Mouse (Mus musculus) forebrain, postnatal 0 days (tissue): ENCODE measurements at regions not wholly inside any gene's neighbourhood (a gene's known extent, or its start where the extent isn't known, plus 50 kb on each side); places are given as distances from the start of the nearest gene placed in this dataset.

ENCODE experiments used
- ATAC-seq: fragments of 200-750 bp; cut with Nextera tagmentation; 2 replicates; pipeline ENCODE4 v1.8.0; 2017; ENCODE audit warnings: mild to moderate bottlenecking, moderate library complexity
- DNase-seq: peaks from one replicate; pipeline ENCODE4 v3.0.0-alpha.2; 2015
- H3K27ac ChIP-seq: fragments of 300-500 bp; sonication (generic); 2 replicates; pipeline ENCODE4 v1.5.1; 2014; ENCODE audit warnings: low read depth, mild to moderate bottlenecking, antibody characterized with exemption, low read length, moderate library complexity, mixed read lengths
- H3K27me3 ChIP-seq: fragments of 300-500 bp; sonication (generic); 2 replicates; pipeline ENCODE4 v1.6.1; 2014; ENCODE audit warnings: mild to moderate bottlenecking, low read length, mixed read lengths; ENCODE audit not compliant: insufficient read depth
- H3K36me3 ChIP-seq: fragments of 300-500 bp; sonication (generic); 2 replicates; pipeline ENCODE4 v1.6.1; 2014; ENCODE audit warnings: mild to moderate bottlenecking, moderate library complexity; ENCODE audit not compliant: insufficient read depth
- H3K4me1 ChIP-seq: fragments of 300-500 bp; sonication (generic); 2 replicates; pipeline ENCODE4 v1.6.1; 2014; ENCODE audit warnings: antibody characterized with exemption; ENCODE audit not compliant: insufficient read depth
- H3K4me2 ChIP-seq: fragments of 300-500 bp; sonication (generic); 2 replicates; pipeline ENCODE4 v1.6.1; 2014; ENCODE audit warnings: low read depth, mild to moderate bottlenecking, moderate library complexity
- H3K4me3 ChIP-seq: fragments of 300-500 bp; sonication (generic); 2 replicates; pipeline ENCODE4 v1.5.1; 2014; ENCODE audit warnings: low read depth, low read length, mixed read lengths
- H3K9ac ChIP-seq: fragments of 300-500 bp; sonication (generic); 2 replicates; pipeline ENCODE4 v1.6.1; 2014; ENCODE audit warnings: mild to moderate bottlenecking
- H3K9me3 ChIP-seq: fragments of 300-500 bp; sonication (generic); 2 replicates; pipeline ENCODE4 v1.6.1; 2016; ENCODE audit warnings: low read length
- CTCF ChIP-seq: sonication (generic); IDR thresholded peaks from 2 replicates; pipeline ENCODE4 v1.5.1; 2016; ENCODE audit warnings: antibody characterized with exemption, control low read depth, low read depth
- WGBS: fragments of 180-500 bp; shearing (Covaris S2); extraction: QIAGEN DNeasy Blood & Tissue Kit; methylation state at CpG from one replicate; pipeline ENCODE4 v1.1.7; 2014; 5-methylcytosine and 5-hydroxymethylcytosine counted together

DNA sequence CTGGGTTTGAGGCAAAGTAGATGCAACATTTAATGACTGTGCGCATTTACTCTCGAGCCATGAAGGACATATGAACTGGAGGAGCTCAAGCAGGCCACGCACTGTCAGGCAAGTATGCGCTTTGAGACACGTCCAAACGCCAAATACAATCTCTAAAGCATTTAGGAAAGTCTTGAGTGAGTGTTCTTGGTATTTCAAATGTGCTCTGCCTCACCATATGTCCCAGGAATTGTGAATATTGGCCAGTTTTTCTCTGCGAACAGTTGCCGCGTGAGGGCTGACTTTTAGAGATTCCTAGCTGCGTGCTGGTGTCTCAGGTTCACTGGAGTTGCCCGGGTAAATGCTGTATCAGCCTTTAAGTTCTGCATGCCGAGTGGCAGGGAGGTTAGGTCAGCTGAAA lies 498.4 kb downstream of the Etnk1 start:
- Histone ChIP-seq H3K4me2 (no peak overlapping the region), H3K27me3 (no peaks in the 10 kb centered on the region), H3K27ac (0 out of 2 replicates have a peak overlapping the region, but pooled peaks have one; percentile 15), H3K36me3 (no peaks in the 10 kb centered on the region), H3K4me1 (no peaks in the 10 kb centered on the region; the same call in 1 of the 2 replicates), H3K9ac (no peak overlapping the region), H3K9me3 (no peaks in the 10 kb centered on the region), H3K4me3 (no peak overlapping the region)
- DNase-seq (peak; percentile 39), ATAC-seq (peak; percentile 34; the same call in 1 of the 2 replicates)
- 67% methylated on average over 12 of the region's 12 CpGs for WGBS
- TF ChIP-seq CTCF, result no peak

DNA sequence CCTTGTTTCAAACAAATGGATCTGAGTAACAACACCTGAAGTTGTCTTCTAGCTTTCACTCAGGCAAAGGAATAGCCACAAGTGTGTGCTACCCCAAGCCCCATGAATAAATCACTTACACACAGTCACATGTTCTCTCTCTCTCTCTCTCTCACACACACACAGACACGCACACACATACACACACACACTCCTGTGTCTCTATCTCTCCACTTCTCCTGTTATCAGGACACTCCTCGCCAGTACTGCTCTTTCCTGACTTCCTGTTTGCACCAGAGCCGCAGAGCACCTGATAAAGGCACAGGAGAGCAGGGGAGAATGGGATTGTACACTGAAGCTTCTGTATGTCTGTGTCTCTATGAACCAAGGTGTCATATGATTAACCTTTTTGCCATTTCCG lies 501.5 kb downstream of the Etnk1 start:
- ATAC-seq, result no peak
- DNase-seq, result no peak
- 83% methylated on average over 4 of the region's 4 CpGs for WGBS
- H3K4me1 ChIP-seq, result no peaks in the 10 kb centered on the region; the same call in 1 of the 2 replicates
- no peak overlapping the region for H3K27ac ChIP-seq
- H3K27me3 ChIP-seq, result no peaks in the 10 kb centered on the region
- H3K36me3 ChIP-seq, result no peaks in the 10 kb centered on the region
- H3K4me2 ChIP-seq, result no peak overlapping the region
- no peak overlapping the region for H3K4me3 ChIP-seq
- H3K9ac ChIP-seq, result no peak overlapping the region
- no peak for TF ChIP-seq CTCF
- no peaks in the 10 kb centered on the region for H3K9me3 ChIP-seq

GRCm38 (mm10) chr6:143669446-143670130 lies 502.6 kb downstream of the Etnk1 start:
- Histone ChIP-seq H3K4me3 (no peak overlapping the region), H3K9ac (no peak overlapping the region), H3K4me1 (no peaks in the 10 kb centered on the region; the same call in 1 of the 2 replicates), H3K9me3 (no peaks in the 10 kb centered on the region), H3K27me3 (no peaks in the 10 kb centered on the region), H3K27ac (no peak overlapping the region), H3K4me2 (no peak overlapping the region), H3K36me3 (no peaks in the 10 kb centered on the region)
- 81% methylated on average over 3 of the region's 3 CpGs for WGBS
- TF ChIP-seq CTCF, result no peak
- DNase-seq (no peak), ATAC-seq (no peak)

GRCm38 (mm10) chr6:143690131-143690530 lies 523.1 kb downstream of the Etnk1 start:
- WGBS, result 94% methylated on average over 9 of the region's 9 CpGs
- Histone ChIP-seq H3K4me3 (no peak overlapping the region), H3K9me3 (no peaks in the 10 kb centered on the region), H3K36me3 (no peaks in the 10 kb centered on the region), H3K27ac (no peak overlapping the region), H3K27me3 (no peaks in the 10 kb centered on the region), H3K9ac (no peak overlapping the region), H3K4me2 (no peak overlapping the region), H3K4me1 (no peaks in the 10 kb centered on the region)
- DNase-seq (no peak), ATAC-seq (0 out of 2 replicates have a peak, but pooled peaks have one; percentile 18)
- no peak for TF ChIP-seq CTCF

GRCm38 (mm10) chr6:143690866-143691265 lies 523.8 kb downstream of the Etnk1 start:
- DNase-seq, result no peak
- Histone ChIP-seq H3K4me3 (no peak overlapping the region), H3K9ac (no peak overlapping the region), H3K4me1 (no peaks in the 10 kb centered on the region), H3K27ac (no peak overlapping the region), H3K4me2 (no peak overlapping the region), H3K9me3 (no peaks in the 10 kb centered on the region), H3K36me3 (no peaks in the 10 kb centered on the region), H3K27me3 (no peaks in the 10 kb centered on the region)
- ATAC-seq, result no peak
- TF ChIP-seq CTCF, result no peak
- 31% methylated on average over 6 of the region's 6 CpGs for WGBS

DNA sequence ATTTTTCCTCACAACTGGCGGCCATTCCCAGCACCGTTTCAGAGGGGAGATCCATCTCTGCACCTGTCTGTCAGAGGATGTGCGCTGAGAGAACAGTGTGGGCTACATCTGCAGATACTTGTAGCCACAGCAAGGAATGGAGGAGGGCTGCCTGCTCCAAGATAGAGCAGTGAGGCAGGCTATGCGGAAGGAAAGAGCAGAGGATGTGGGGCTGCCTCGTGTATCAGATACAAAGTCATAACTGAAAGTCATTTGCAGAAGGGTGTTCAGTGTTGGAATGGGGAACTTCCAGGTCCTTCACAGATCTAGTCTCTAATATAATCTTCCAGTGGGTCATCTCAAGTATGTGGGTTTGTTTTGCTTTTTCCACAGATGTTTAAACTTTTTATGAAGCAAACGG lies 531.0 kb downstream of the Etnk1 start:
- H3K9me3 ChIP-seq, result no peaks in the 10 kb centered on the region
- no peak overlapping the region for H3K4me3 ChIP-seq
- DNase-seq (no peak), ATAC-seq (no peak)
- no peak for TF ChIP-seq CTCF
- no peaks in the 10 kb centered on the region for H3K27me3 ChIP-seq
- no peak overlapping the region for H3K27ac ChIP-seq
- no peaks in the 10 kb centered on the region for H3K4me1 ChIP-seq
- H3K4me2 ChIP-seq, result no peak overlapping the region
- WGBS, result 53% methylated on average over 6 of the region's 6 CpGs
- H3K9ac ChIP-seq, result no peak overlapping the region
- H3K36me3 ChIP-seq, result no peaks in the 10 kb centered on the region

DNA sequence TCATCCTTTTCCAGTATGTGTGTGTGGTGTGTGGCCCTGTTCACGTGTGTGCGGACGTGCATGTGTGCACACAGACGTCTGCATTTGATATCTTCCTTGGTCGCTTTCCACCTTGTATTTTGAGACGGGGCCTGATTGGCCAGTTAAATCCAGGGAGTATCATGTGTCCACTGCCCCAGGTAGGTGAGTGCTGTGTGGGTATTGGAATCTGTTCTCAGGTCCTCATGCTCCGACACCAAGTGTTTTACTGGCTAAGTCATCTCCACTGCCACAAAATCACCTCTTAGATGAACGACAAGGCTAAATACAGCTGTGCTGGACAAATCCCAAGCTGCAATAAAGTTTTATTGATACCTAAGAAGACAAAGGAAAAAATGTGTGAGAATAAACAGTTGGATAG lies 537.0 kb downstream of the Etnk1 start:
- H3K9me3 ChIP-seq, result no peaks in the 10 kb centered on the region
- TF ChIP-seq CTCF, result no peak
- H3K9ac ChIP-seq, result no peak overlapping the region
- DNase-seq, result no peak
- H3K4me1 ChIP-seq, result no peaks in the 10 kb centered on the region
- H3K27me3 ChIP-seq, result no peaks in the 10 kb centered on the region
- no peak overlapping the region for H3K4me2 ChIP-seq
- H3K36me3 ChIP-seq, result no peaks in the 10 kb centered on the region
- H3K27ac ChIP-seq, result no peak overlapping the region
- no peak for ATAC-seq
- WGBS, result 92% methylated on average over 8 of the region's 8 CpGs
- no peak overlapping the region for H3K4me3 ChIP-seq
